Mouse (Mus musculus): Measurements from ENCODE around the gene Acsbg2.
"Not testable (repeated sequence)": the region's sequence is repeated elsewhere in the genome, so short reads cannot be mapped to it uniquely, and the experiment has no call there.

Acsbg2 gene

DNA sequence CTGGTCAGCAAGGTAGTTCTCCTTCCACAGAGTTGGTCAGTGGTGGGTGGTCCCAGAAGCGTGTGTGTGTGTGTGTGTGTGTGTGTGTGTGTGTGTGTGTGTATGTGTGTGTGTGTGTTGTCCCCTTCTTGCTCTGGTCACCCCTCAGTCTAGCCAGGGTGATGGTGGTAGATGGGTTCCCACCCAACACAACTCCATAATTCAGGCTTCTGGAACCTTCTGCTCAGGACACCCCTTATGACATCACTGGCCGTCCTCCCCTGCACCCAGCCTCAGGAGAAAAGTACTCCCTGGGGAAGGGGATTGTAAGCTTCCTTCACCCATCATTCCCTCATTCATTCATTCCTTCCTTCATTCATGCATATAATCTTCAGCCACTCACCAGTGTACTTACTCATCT is at the start of gene Acsbg2:
Gene Acsbg2, minus strand, starts transcription at position 211 of the 400 bp plus-strand sequence.
- no peak for DNase-seq (ENCODE audit: low spot score in 2 of 2)

DNA sequence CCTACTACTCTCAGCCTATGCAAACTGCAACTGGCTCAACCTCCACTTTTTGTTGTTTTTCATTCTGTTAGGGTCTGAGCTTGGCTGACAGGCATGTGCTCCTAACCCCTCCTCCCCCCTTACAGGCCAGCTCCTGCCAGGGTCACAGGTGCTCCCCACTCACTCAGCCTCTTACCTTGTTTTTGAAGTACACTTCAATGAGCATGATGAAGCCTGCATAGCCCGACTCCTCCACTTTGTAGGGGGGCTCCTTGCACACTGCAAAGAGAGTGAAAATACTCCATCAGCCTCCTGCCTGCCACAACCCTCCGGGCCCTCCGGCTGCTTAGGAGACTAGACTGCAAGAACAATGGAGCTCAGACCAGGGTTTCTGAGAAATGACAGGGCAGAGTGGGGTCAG is 45.5 kb upstream of the Acsbg2 start:
- DNase-seq (ENCODE audit: low spot score in 2 of 2), result no peak

- no peak for DNase-seq (ENCODE audit: low spot score in 2 of 2)
Measured at GRCm38 (mm10) chr17:56917166-56917565, 42.9 kb upstream of the Acsbg2 start.

GRCm38 (mm10) chr17:56913444-56913843 is 39.2 kb upstream of the Acsbg2 start:
- no peak for DNase-seq (ENCODE audit: low spot score in 2 of 2)

GRCm38 (mm10) chr17:56913023-56913422 is 38.8 kb upstream of the Acsbg2 start:
- DNase-seq (ENCODE audit: low spot score in 2 of 2), result no peak

DNA sequence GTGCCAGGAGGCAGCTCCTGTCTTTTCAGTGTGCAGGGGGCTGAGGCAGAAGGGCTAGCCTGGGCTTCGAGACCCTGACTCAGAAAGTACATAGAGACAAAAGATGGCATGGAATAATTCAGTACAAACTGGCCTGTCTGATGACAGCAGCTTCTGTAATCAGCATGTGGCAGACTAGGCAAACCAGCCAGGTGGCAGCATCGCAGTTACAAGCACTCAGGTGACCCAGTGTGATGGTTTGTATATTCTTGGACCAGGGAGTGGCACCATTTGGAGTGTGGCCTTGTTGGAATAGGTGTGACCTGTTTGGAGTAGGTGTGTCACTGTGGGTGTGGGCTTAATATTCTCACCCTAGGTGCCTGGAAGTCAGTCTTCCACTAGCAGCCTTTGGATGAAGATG is 35.5 kb upstream of the Acsbg2 start:
- not testable (repeated sequence) for DNase-seq (ENCODE audit: low spot score in 2 of 2)

- DNase-seq (ENCODE audit: low spot score in 2 of 2), result no peak
Measured at GRCm38 (mm10) chr17:56907887-56908286, 33.6 kb upstream of the Acsbg2 start.

DNA sequence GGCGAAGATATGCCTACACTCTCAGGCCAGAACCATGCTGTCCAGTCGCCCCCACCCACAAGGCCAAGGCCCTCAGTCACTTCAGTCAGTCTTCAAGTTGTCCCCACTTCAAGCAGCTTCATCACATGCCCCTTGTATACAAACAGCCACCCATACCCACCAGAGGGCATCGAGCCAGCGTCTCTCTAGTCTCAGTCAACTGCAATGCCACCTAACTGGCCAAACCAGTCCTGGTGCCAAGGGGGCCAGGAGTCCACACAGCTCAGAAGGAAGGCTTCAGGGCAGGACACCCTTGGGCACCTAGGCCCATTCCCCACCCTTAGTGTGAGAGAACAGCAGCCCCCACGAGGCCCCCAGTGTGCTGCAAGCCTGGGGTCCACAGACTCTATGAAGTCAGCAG is 32.8 kb upstream of the Acsbg2 start:
- no peak for DNase-seq (ENCODE audit: low spot score in 2 of 2)

GRCm38 (mm10) chr17:56906166-56906565 is 31.9 kb upstream of the Acsbg2 start:
- no peak for DNase-seq (ENCODE audit: low spot score in 2 of 2)

- DNase-seq (ENCODE audit: low spot score in 2 of 2), result no peak
Measured at GRCm38 (mm10) chr17:56902698-56903097, 28.5 kb upstream of the Acsbg2 start.

DNA sequence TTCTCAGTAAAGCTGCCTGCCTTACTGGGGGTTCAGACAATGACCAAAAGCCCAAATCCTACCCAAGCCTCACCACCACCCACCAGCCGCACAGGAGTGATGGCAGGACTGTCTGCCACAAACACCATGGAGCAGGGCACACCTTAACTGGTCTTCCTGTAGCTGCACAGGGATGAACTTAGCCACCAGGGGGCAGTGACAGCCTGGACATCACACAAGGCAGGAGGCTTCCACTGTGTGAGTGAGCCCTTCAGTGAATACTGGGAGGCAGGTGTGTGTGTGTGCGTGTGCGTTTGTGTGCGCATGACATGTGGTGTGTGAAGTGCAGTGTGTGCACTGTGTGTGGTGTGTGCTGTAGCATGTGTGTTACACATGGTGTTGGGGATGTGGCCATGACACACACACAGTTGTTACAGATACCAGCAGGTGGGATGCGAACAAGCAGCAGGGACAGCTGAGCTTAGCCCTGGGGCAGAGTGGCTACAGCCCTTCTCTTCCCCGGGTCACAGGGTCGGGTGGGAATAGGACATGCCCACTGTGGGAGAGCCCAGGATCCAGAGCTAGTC is 23.5 kb upstream of the Acsbg2 start:
- peak; percentile 68 to 82 for DNase-seq (ENCODE audit: low spot score in 2 of 2)

- no peak for DNase-seq (ENCODE audit: low spot score in 2 of 2)
Measured at GRCm38 (mm10) chr17:56896513-56897129, 22.4 kb upstream of the Acsbg2 start.

DNA sequence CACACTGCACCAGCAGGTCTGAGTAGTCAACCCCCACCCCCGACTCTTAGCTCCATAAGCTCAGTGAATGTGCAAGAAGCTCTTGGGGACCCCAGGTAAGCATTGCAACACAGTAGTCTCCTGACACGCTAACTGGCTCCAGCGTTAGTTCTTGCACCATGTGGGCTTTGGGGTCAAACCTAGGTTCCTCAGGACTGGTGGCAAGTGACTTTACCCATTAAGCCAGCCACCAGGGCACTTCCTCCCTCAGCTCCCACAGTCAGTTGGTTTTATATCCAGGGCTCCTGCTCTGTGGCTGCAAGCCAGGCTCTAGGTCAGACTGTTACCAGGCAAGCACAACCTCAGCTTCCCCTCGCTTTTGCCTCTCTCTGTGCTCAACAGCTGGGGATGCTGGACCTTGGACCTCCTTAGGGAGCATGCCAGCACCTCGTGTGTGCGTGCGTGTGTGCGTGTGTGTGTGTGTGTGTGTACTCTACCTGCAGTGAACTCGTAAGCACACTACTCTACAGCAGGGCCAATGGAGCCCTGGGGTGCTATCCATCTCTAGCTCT is 21.2 kb upstream of the Acsbg2 start:
- DNase-seq (ENCODE audit: low spot score in 2 of 2), result no peak

- no peak for DNase-seq (ENCODE audit: low spot score in 2 of 2)
Measured at GRCm38 (mm10) chr17:56890018-56890417, 15.8 kb upstream of the Acsbg2 start.

- DNase-seq (ENCODE audit: low spot score in 2 of 2), result no peak
Measured at GRCm38 (mm10) chr17:56888050-56888449, 13.8 kb upstream of the Acsbg2 start.

GRCm38 (mm10) chr17:56884809-56885208 is 10.6 kb upstream of the Acsbg2 start:
- DNase-seq (ENCODE audit: low spot score in 2 of 2), result no peak

GRCm38 (mm10) chr17:56884331-56884730 is 10.1 kb upstream of the Acsbg2 start:
- DNase-seq (ENCODE audit: low spot score in 2 of 2), result no peak

GRCm38 (mm10) chr17:56883612-56884011 is 9.4 kb upstream of the Acsbg2 start:
- DNase-seq (ENCODE audit: low spot score in 2 of 2), result no peak

- DNase-seq (ENCODE audit: low spot score in 2 of 2), result no peak
Measured at GRCm38 (mm10) chr17:56877426-56877825, 3.2 kb upstream of the Acsbg2 start.

- no peak for DNase-seq (ENCODE audit: low spot score in 2 of 2)
Measured at GRCm38 (mm10) chr17:56876981-56877380, 2.7 kb upstream of the Acsbg2 start.

GRCm38 (mm10) chr17:56876465-56876864 is 2.2 kb upstream of the Acsbg2 start:
- no peak for DNase-seq (ENCODE audit: low spot score in 2 of 2)

- DNase-seq (ENCODE audit: low spot score in 2 of 2), result no peak
Measured at GRCm38 (mm10) chr17:56874936-56875651, 847 bp upstream of the Acsbg2 start, which contains the start of gene 1700061G19Rik. 1700061G19Rik (plus strand) TSS chr17:56875477.

DNA sequence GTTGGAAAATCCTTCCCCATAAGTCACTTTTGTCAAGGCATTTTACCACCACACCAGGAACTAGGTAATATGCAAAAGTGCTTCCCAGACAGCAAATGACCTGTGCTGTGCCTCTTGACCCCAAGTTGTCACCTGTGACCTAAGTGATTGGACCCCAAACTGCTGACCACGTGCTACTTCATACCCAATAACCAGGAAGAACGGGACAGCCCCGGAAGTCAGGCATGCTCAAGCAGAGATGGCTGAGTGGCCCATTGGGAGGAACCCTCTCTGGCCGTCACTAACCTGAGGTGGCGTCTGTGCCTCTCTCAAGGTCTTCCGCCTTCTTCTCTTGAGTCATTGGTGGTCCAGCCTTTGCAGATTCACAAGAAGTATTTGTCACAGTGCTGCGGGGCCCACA is 1.7 kb downstream of the Acsbg2 start:
- DNase-seq (ENCODE audit: low spot score in 2 of 2), result no peak

Data from frontal cortex, postnatal 25 days (tissue).